Mouse (Mus musculus) heart, postnatal 0 days (tissue): ENCODE measurements around the gene Vmn1r65. TPM values are rescaled to one million over a fixed set of nuclear protein-coding genes. Genes with fewer than 3 reads are reported as not detected.
"Not testable (repeated sequence)": the region's sequence is repeated elsewhere in the genome, so short reads cannot be mapped to it uniquely, and the experiment has no call there.

Source experiments
- ATAC-seq: fragments of 200-750 bp; cut with Nextera tagmentation; 2 replicates; pipeline ENCODE4 v1.8.0; 2017; ENCODE audit warnings: low read depth, moderate number of reproducible peaks, moderate library complexity; ENCODE audit not compliant: insufficient read depth
- DNase-seq: peaks from one replicate; pipeline ENCODE4 v3.0.0-alpha.2; 2016; ENCODE audit warnings: low spot score
- H3K27ac ChIP-seq: fragments of 300-500 bp; sonication (generic); 2 replicates; pipeline ENCODE4 v1.5.1; 2014; ENCODE audit warnings: low read depth, mild to moderate bottlenecking
- H3K27me3 ChIP-seq: fragments of 300-500 bp; sonication (generic); 2 replicates; pipeline ENCODE4 v1.6.1; 2014; ENCODE audit warnings: low read length, mixed read lengths; ENCODE audit not compliant: control insufficient read depth, insufficient read depth
- H3K36me3 ChIP-seq: fragments of 300-500 bp; sonication (generic); replicated peaks from 2 replicates; pipeline ENCODE4 v1.6.1; 2014; ENCODE audit warnings: low read length, mixed read lengths; ENCODE audit not compliant: control insufficient read depth, insufficient read depth
- H3K4me1 ChIP-seq: fragments of 300-500 bp; sonication (generic); 2 replicates; pipeline ENCODE4 v1.6.1; 2014; ENCODE audit warnings: antibody characterized with exemption; ENCODE audit not compliant: control insufficient read depth, insufficient read depth
- H3K4me2 ChIP-seq: fragments of 300-500 bp; sonication (generic); 2 replicates; pipeline ENCODE4 v1.6.1; 2014; ENCODE audit warnings: low read depth, mild to moderate bottlenecking, low read length, moderate library complexity
- H3K4me3 ChIP-seq: fragments of 300-500 bp; sonication (generic); 2 replicates; pipeline ENCODE4 v1.5.1; 2014; ENCODE audit warnings: low read depth, low read length
- H3K9ac ChIP-seq: fragments of 300-500 bp; sonication (generic); replicated peaks from 2 replicates; pipeline ENCODE4 v1.6.1; 2014; ENCODE audit warnings: low read depth, low read length, mixed read lengths
- H3K9me3 ChIP-seq: fragments of 300-500 bp; sonication (generic); replicated peaks from 2 replicates; pipeline ENCODE4 v1.6.1; 2016; ENCODE audit warnings: low read length; ENCODE audit not compliant: control insufficient read depth
- CTCF ChIP-seq: IDR thresholded peaks from 2 replicates; pipeline ENCODE4 v1.5.1; 2016; ENCODE audit warnings: antibody characterized with exemption, control low read depth, low read depth
- EP300 ChIP-seq: IDR thresholded peaks from 2 replicates; pipeline ENCODE4 v1.6.1; 2016; ENCODE audit warnings: antibody characterized with exemption, low read depth
- WGBS: fragments of 180-500 bp; shearing (Covaris S2); extraction: QIAGEN DNeasy Blood & Tissue Kit; methylation state at CpG from one replicate; pipeline ENCODE4 v1.1.7; 2014; 5-methylcytosine and 5-hydroxymethylcytosine counted together
- polyA plus RNA-seq: library from polyadenylated mRNA; unstranded; fragments of >200 nt; fragmentation: Nextera tagmentation; extraction: Ambion mirVana; gene quantifications from 2 replicates; pipeline ENCODE4 v1.2.1, GENCODE M21; 2015
- total RNA-seq: library from RNA; depleted of rRNA; stranded (reverse); fragments of >200 nt; gene quantifications from 2 replicates; pipeline ENCODE4 v1.2.3, GENCODE M21; 2014; ENCODE audit warnings: low replicate concordance; rRNA removed

The Vmn1r65 gene
- total RNA-seq (not detected in 2 replicates), polyA plus RNA-seq (not detected in 2 replicates)

DNA sequence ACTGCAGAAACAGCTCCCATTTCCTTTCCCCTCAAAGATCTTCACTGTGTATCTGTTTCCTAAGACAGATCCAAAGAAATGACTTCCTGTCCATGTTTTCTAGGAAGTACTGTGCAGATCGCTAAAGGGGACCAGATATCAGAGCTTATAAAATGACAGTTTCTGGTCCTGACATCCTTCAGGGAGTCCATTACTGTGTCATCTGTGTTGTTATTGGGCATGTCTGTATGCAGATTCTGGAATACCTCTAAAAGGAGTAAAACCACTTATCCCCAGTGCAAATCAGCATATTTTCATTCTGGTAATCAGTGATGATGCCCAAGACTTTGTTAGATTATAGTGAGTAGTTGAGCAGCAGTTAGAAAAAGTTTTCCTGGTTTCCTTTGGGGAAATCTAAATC is at the start of gene Vmn1r65:
Gene Vmn1r65 (minus strand): TSS at position 101 of the 400 bp plus-strand sequence.
- WGBS: 87% methylated on average over 1 of the region's 1 CpGs
- DNase-seq: no peak

GRCm38 (mm10) chr7:6044861-6045260 is 34.1 kb upstream of the Vmn1r65 start, which contains the start of gene Nlrp4c:
Gene Nlrp4c (plus strand): TSS chr7:6045161.
- Histone ChIP-seq H3K36me3 (no peaks in the 10 kb centered on the region), H3K9ac (no peak within 1 kb of the TSS), H3K4me3 (no peak within 1 kb of the TSS), H3K4me2 (no peak within 1 kb of the TSS), H3K27me3 (no peaks in the 10 kb centered on the region), H3K9me3 (no peaks in the 10 kb centered on the region), H3K27ac (no peak within 1 kb of the TSS), H3K4me1 (no peaks in the 10 kb centered on the region)
- 84% methylated on average over 11 of the region's 11 CpGs for WGBS
- ATAC-seq (no peak), DNase-seq (no peak)
- no peak for TF ChIP-seq EP300
- TF ChIP-seq CTCF: no peak

More for the DNA sequence above, at the start of gene Vmn1r65:
- no peaks in the 10 kb centered on the region for H3K36me3 ChIP-seq
- H3K4me1 ChIP-seq: no peaks in the 10 kb centered on the region
- peaks cover 4% of the 10 kb centered on the region; the same call in 1 of the 2 replicates for H3K9me3 ChIP-seq
- no peak for ATAC-seq
- no peak within 1 kb of the TSS for H3K9ac ChIP-seq
- no peak within 1 kb of the TSS for H3K4me2 ChIP-seq
- no peaks in the 10 kb centered on the region for H3K27me3 ChIP-seq
- no peak for TF ChIP-seq EP300
- TF ChIP-seq CTCF: no peak
- H3K27ac ChIP-seq: no peak within 1 kb of the TSS
- no peak within 1 kb of the TSS for H3K4me3 ChIP-seq

GRCm38 (mm10) chr7:5982426-5982825 is 28.4 kb downstream of the Vmn1r65 start:
- ATAC-seq, H3K4me1 ChIP-seq, H3K36me3 ChIP-seq, H3K4me3 ChIP-seq, H3K4me2 ChIP-seq, DNase-seq, H3K27me3 ChIP-seq, H3K27ac ChIP-seq, H3K9me3 ChIP-seq, H3K9ac ChIP-seq: not testable (repeated sequence)
- 73% methylated on average over 4 of the region's 4 CpGs for WGBS

- not testable (repeated sequence) for H3K27ac ChIP-seq, H3K9ac ChIP-seq, ATAC-seq, H3K4me1 ChIP-seq, DNase-seq, H3K36me3 ChIP-seq, H3K9me3 ChIP-seq, H3K4me3 ChIP-seq, H3K27me3 ChIP-seq, H3K4me2 ChIP-seq
- 55% methylated on average over 2 of the region's 2 CpGs for WGBS
Observed at GRCm38 (mm10) chr7:5972546-5972945, 38.3 kb downstream of the Vmn1r65 start.

Other genes with a start within 250 kb of the Vmn1r65 start
- not detected in 2 replicates for gene Vmn1r63, start 205.6 kb downstream of the Vmn1r65 start, total RNA-seq
- gene Vmn1r63, start 205.6 kb downstream of the Vmn1r65 start, polyA plus RNA-seq: not detected in 2 replicates
- not detected in 2 replicates for gene Vmn1r64, start 126.5 kb downstream of the Vmn1r65 start, total RNA-seq
- gene Vmn1r64, start 126.5 kb downstream of the Vmn1r65 start, polyA plus RNA-seq: not detected in 2 replicates
- gene Nlrp4c, start 34.2 kb upstream of the Vmn1r65 start, total RNA-seq: not detected in 2 replicates
- not detected in 2 replicates for gene Nlrp4c, start 34.2 kb upstream of the Vmn1r65 start, polyA plus RNA-seq
- 84.1 and 86.2 TPM in 2 replicates for gene Zfp787, start 145.0 kb upstream of the Vmn1r65 start, total RNA-seq
- 37.6 and 38.5 TPM in 2 replicates for gene Zfp787, start 145.0 kb upstream of the Vmn1r65 start, polyA plus RNA-seq
- 24.2 and 58.7 TPM in 2 replicates for gene Zfp444, start 161.2 kb upstream of the Vmn1r65 start, total RNA-seq
- 20.7 and 28.0 TPM in 2 replicates for gene Zfp444, start 161.2 kb upstream of the Vmn1r65 start, polyA plus RNA-seq
- gene Galp, start 186.1 kb upstream of the Vmn1r65 start, total RNA-seq: not detected in 2 replicates
- gene Galp, start 186.1 kb upstream of the Vmn1r65 start, polyA plus RNA-seq: not detected in 2 replicates
- gene Zscan5b, start 211.3 kb upstream of the Vmn1r65 start, total RNA-seq: not detected in 2 replicates
- gene Zscan5b, start 211.3 kb upstream of the Vmn1r65 start, polyA plus RNA-seq: not detected in 2 replicates
- not detected in 2 replicates for gene Epp13, start 241.7 kb upstream of the Vmn1r65 start, total RNA-seq
- not detected in 2 replicates for gene Epp13, start 241.7 kb upstream of the Vmn1r65 start, polyA plus RNA-seq